7 mouse cellular contexts compared by ENCODE assay signal in the genomic region with DNA sequence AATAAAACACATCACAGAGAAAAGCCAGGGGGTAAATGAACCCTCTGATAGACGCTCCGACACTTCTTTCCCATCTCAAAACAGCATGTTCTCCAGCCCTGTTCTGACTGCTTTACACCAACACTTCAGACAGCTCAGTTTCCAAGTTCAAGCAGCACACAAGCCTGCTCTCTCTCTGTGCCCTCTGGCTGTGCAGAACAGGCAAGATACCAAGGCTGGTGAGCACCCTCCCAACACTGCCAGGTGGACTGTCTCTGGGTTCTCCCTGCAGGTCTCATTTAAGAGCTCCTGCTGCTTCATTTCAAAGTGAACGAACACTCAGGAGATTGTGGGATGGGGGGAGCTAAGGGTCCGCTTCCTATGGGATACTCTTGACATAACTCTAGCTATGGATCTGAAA. TPM values are rescaled to one million over a fixed set of nuclear protein-coding genes. Genes with fewer than 3 reads are reported as not detected.
DNase-seq lines count a peak whose midpoint lies in the region; ATAC-seq and TF ChIP-seq lines count a peak whose summit lies in the region.

No protein-coding gene starts in this region.

- H3K27me3 ChIP-seq in liver, adult 2 months (ENCODE audit: control insufficient read depth, insufficient read depth, low read length), result no peaks in the 10 kb centered on the region
- no peaks in the 10 kb centered on the region for H3K27me3 ChIP-seq in forebrain, embryonic 11.5 days (ENCODE audit: control insufficient read depth, insufficient read depth, low read length)
- H3K27me3 ChIP-seq in intestine, postnatal 0 days (replicated peaks; ENCODE audit: control insufficient read depth, insufficient read depth, low read length), result no peaks in the 10 kb centered on the region

- WGBS in liver, adult 2 months, result 39% methylated on average over 4 of the region's 4 CpGs
- 75% methylated on average over 4 of the region's 4 CpGs for WGBS in forebrain, embryonic 11.5 days
- WGBS in intestine, postnatal 0 days, result 54% methylated on average over 4 of the region's 4 CpGs
- 17% methylated on average over 4 of the region's 4 CpGs for WGBS in olfactory bulb, adult 2 months

- H3K9ac ChIP-seq in liver, adult 2 months (ENCODE audit: low read depth, low read length), result peak overlapping the region; percentile 25
- peak overlapping the region; percentile 85; the same call in 1 of the 2 replicates for H3K9ac ChIP-seq in forebrain, embryonic 11.5 days (ENCODE audit: low read length)
- H3K9ac ChIP-seq in intestine, postnatal 0 days (ENCODE audit: low read depth, low read length), result 0 out of 2 replicates have a peak overlapping the region, but pooled peaks have one; percentile 79

- TF ChIP-seq CTCF in liver, adult 2 months (IDR thresholded peaks at IDR 0.05; ENCODE audit: low read depth, low read length), result no peak
- no peak for TF ChIP-seq CTCF in intestine, postnatal 0 days (IDR thresholded peaks at IDR 0.05; ENCODE audit: low read depth)
- TF ChIP-seq CTCF in olfactory bulb, adult 2 months (IDR thresholded peaks at IDR 0.05; ENCODE audit: insufficient read depth, low read depth, low read length), result no peak

- no peak for TF ChIP-seq POLR2A in liver, adult 2 months (IDR thresholded peaks at IDR 0.05; ENCODE audit: extremely low read depth, insufficient read depth, low read length)
- no peak for TF ChIP-seq POLR2A in olfactory bulb, adult 2 months (IDR thresholded peaks at IDR 0.05; ENCODE audit: insufficient read depth, low read depth, low read length)

- H3K79me2 ChIP-seq in liver, adult 2 months (ENCODE audit: control insufficient read depth, insufficient read depth, low read length), result peaks cover 30% of the 10 kb centered on the region

- peak; percentile 63 for DNase-seq in liver, adult 2 months (ENCODE audit: extremely low read depth, low read depth, low spot score)
- DNase-seq in liver, result no peak
- no peak for DNase-seq in forebrain, embryonic 11.5 days (ENCODE audit: low spot score)
- no peak for DNase-seq in frontal cortex, postnatal 36 days (ENCODE audit: low spot score in 2 of 2)
- DNase-seq in thymus, postnatal 25 days, result no peak

- H3K36me3 ChIP-seq in liver, adult 2 months (ENCODE audit: control insufficient read depth, insufficient read depth, low read length), result no peaks in the 10 kb centered on the region
- no peaks in the 10 kb centered on the region for H3K36me3 ChIP-seq in forebrain, embryonic 11.5 days (ENCODE audit: control insufficient read depth, insufficient read depth, low read length)
- H3K36me3 ChIP-seq in intestine, postnatal 0 days (ENCODE audit: control insufficient read depth, insufficient read depth), result no peaks in the 10 kb centered on the region

- H3K4me3 ChIP-seq in liver, adult 2 months (ENCODE audit: insufficient read depth, low read depth, low read length), result peak overlapping the region; percentile 66
- H3K4me3 ChIP-seq in forebrain, embryonic 11.5 days (ENCODE audit: low read depth, low read length), result peak overlapping the region; percentile 83
- H3K4me3 ChIP-seq in intestine, postnatal 0 days (ENCODE audit: low read depth, low read length), result peak overlapping the region; percentile 91; the same call in 1 of the 2 replicates
- peak overlapping the region; percentile 40 for H3K4me3 ChIP-seq in olfactory bulb, adult 2 months (ENCODE audit: insufficient read depth, low read depth, low read length)

- no peaks in the 10 kb centered on the region for H3K9me3 ChIP-seq in forebrain, embryonic 11.5 days (ENCODE audit: control insufficient read depth, low read length)
- H3K9me3 ChIP-seq in intestine, postnatal 0 days (ENCODE audit: control insufficient read depth), result no peaks in the 10 kb centered on the region

- peaks cover 36% of the 10 kb centered on the region for H3K4me1 ChIP-seq in liver, adult 2 months (ENCODE audit: control insufficient read depth, insufficient read depth, low read length)
- H3K4me1 ChIP-seq in forebrain, embryonic 11.5 days (replicated peaks; ENCODE audit: control insufficient read depth, insufficient read depth, low read length), result peaks cover 13% of the 10 kb centered on the region
- peaks cover 30% of the 10 kb centered on the region for H3K4me1 ChIP-seq in intestine, postnatal 0 days (replicated peaks; ENCODE audit: control insufficient read depth, insufficient read depth, low read length)
- peaks cover 20% of the 10 kb centered on the region for H3K4me1 ChIP-seq in olfactory bulb, adult 2 months (ENCODE audit: control insufficient read depth, insufficient read depth, low read length)

- peak overlapping the region; percentile 87 for H3K4me2 ChIP-seq in forebrain, embryonic 11.5 days (ENCODE audit: low read depth, low read length, severe bottlenecking)
- peak overlapping the region; percentile 80 for H3K4me2 ChIP-seq in intestine, postnatal 0 days (replicated peaks; ENCODE audit: low read depth)

- peak overlapping the region; percentile 48 for H3K27ac ChIP-seq in liver, adult 2 months (replicated peaks; ENCODE audit: insufficient read depth, low read depth, low read length)
- H3K27ac ChIP-seq in forebrain, embryonic 11.5 days (ENCODE audit: low read depth, low read length), result no peak overlapping the region
- H3K27ac ChIP-seq in intestine, postnatal 0 days (ENCODE audit: low read depth, low read length), result no peak overlapping the region
- no peak overlapping the region for H3K27ac ChIP-seq in olfactory bulb, adult 2 months (ENCODE audit: insufficient read depth, low read depth, low read length)

- ATAC-seq in forebrain, embryonic 11.5 days (replicated peaks; ENCODE audit: low FRiP score), result no peak
- ATAC-seq in intestine, postnatal 0 days, result no peak

RNA-seq across cellular contexts. Expression of a gene that starts 1.5 kb away (rescaled TPM):
- 39.6 and 47.1 TPM in 2 replicates for total RNA-seq in liver, adult 2 months (2014; rRNA removed)
- polyA plus RNA-seq in liver, adult 2 months (2012; rRNA removed), result 27.0 and 37.5 TPM in 2 replicates
- 145 and 147 TPM in 2 replicates for polyA plus RNA-seq in forebrain, embryonic 11.5 days (2014; fragmentation: Nextera tagmentation; extraction: Ambion mirVana)
- 61.5 and 62.2 TPM in 2 replicates for polyA plus RNA-seq in intestine, postnatal 0 days (2015; fragmentation: Nextera tagmentation; extraction: Ambion mirVana)
- polyA plus RNA-seq in olfactory bulb, adult 2 months (2012; ENCODE audit: insufficient read depth, insufficient read length, low replicate concordance, missing spikeins), result not detected in 2 replicates

RNA-seq across cellular contexts. Expression of a gene that starts 56.7 kb away (rescaled TPM):
- total RNA-seq in liver, adult 2 months (2014; rRNA removed), result 13.2 and 19.6 TPM in 2 replicates
- 8.8 and 10.1 TPM in 2 replicates for polyA plus RNA-seq in liver, adult 2 months (2012; rRNA removed)
- polyA plus RNA-seq in forebrain, embryonic 11.5 days (2014; fragmentation: Nextera tagmentation; extraction: Ambion mirVana), result 17.1 and 21.2 TPM in 2 replicates
- 6.7 and 7.2 TPM in 2 replicates for polyA plus RNA-seq in intestine, postnatal 0 days (2015; fragmentation: Nextera tagmentation; extraction: Ambion mirVana)
- not detected in 2 replicates for polyA plus RNA-seq in olfactory bulb, adult 2 months (2012; ENCODE audit: insufficient read depth, insufficient read length, low replicate concordance, missing spikeins)

Comparison
In these comparisons a context has a peak if more than half of its experiments do, and no peak if none do; other contexts are left out.
1. H3K4me3 ChIP-seq: peak in every context shown above with its lines; median percentile 91 in intestine, postnatal 0 days; 83 in forebrain, embryonic 11.5 days; 66 in liver, adult 2 months; 40 in olfactory bulb, adult 2 months.
2. H3K9ac ChIP-seq: peak in every context shown above with its lines; median percentile 85 in forebrain, embryonic 11.5 days; 79 in intestine, postnatal 0 days; 25 in liver, adult 2 months.